In genomic region chr14:105016089-105016846, GRCm38 (mm10) we compare ENCODE assay signal across 11 mouse cellular contexts.
DNase-seq lines count a peak whose midpoint lies in the region; ATAC-seq lines count a peak whose summit lies in the region.
"Had no signal": no experiment of that assay in that cellular context is flagged by ENCODE, and none has a peak within 500 bp of the region (broad histone marks: within the 10 kb centered on the region; RNA-seq: fewer than 3 reads in every experiment).

No protein-coding gene starts in this region.

- no peaks in the 10 kb centered on the region for H3K4me1 ChIP-seq in forebrain, embryonic 14.5 days (ENCODE audit: control insufficient read depth, insufficient read depth, low read length)
- H3K4me1 ChIP-seq in midbrain, embryonic 14.5 days (ENCODE audit: control insufficient read depth, insufficient read depth, low read length), result peaks cover 3% of the 10 kb centered on the region; the same call in 1 of the 2 replicates
- no peaks in the 10 kb centered on the region for H3K4me1 ChIP-seq in heart, embryonic 12.5 days (replicated peaks)

- no peaks in the 10 kb centered on the region for H3K36me3 ChIP-seq in forebrain, embryonic 14.5 days (ENCODE audit: control insufficient read depth, insufficient read depth, low read length)
- no peaks in the 10 kb centered on the region for H3K36me3 ChIP-seq in midbrain, embryonic 14.5 days (ENCODE audit: control insufficient read depth, insufficient read depth, low read length)
- no peaks in the 10 kb centered on the region for H3K36me3 ChIP-seq in heart, embryonic 12.5 days

- H3K4me2 ChIP-seq in forebrain, embryonic 14.5 days (ENCODE audit: low read length), result no peak overlapping the region
- H3K4me2 ChIP-seq in midbrain, embryonic 14.5 days (ENCODE audit: low read length), result peak overlapping the region; percentile 49
- H3K4me2 ChIP-seq in heart, embryonic 12.5 days, result no peak overlapping the region
- H3K4me2 ChIP-seq: lung, embryonic 14.5 days had no signal

- H3K27ac ChIP-seq in forebrain, embryonic 14.5 days (ENCODE audit: low read depth, low read length), result no peak overlapping the region
- 0 out of 2 replicates have a peak overlapping the region, but pooled peaks have one; percentile 3 for H3K27ac ChIP-seq in midbrain, embryonic 14.5 days (replicated peaks; ENCODE audit: low read depth, low read length)
- H3K27ac ChIP-seq in heart, embryonic 12.5 days (ENCODE audit: poor library complexity, severe bottlenecking), result no peak overlapping the region

- H3K4me3 ChIP-seq in forebrain, embryonic 14.5 days (ENCODE audit: low read depth, low read length), result no peak overlapping the region
- no peak overlapping the region for H3K4me3 ChIP-seq in midbrain, embryonic 14.5 days (replicated peaks; ENCODE audit: low read depth, low read length)
- no peak overlapping the region for H3K4me3 ChIP-seq in heart, embryonic 12.5 days

- peak; percentile 5 for DNase-seq in NIH3T3 (ENCODE audit: low read depth)
- DNase-seq in brain, adult 2 months (ENCODE audit: low read depth, low spot score), result peak; percentile 35
- peak; percentile 17 for DNase-seq in forebrain, embryonic 14.5 days (ENCODE audit: low spot score)
- DNase-seq in midbrain, embryonic 14.5 days, result peak; percentile 76
- no peak for DNase-seq in adrenal gland, adult 8-10 months
- DNase-seq in spleen, postnatal 36 days (ENCODE audit: low spot score in 2 of 2), result no peak
- DNase-seq: adrenal gland, postnatal 25 days; gastrocnemius, postnatal 36 days; lung, embryonic 14.5 days; thymus, postnatal 4 days had no signal

- H3K9ac ChIP-seq in forebrain, embryonic 14.5 days (ENCODE audit: low read length), result no peak overlapping the region
- H3K9ac ChIP-seq in midbrain, embryonic 14.5 days (replicated peaks; ENCODE audit: low read length), result no peak overlapping the region
- H3K9ac ChIP-seq in heart, embryonic 12.5 days, result no peak overlapping the region
- H3K9ac ChIP-seq: lung, embryonic 14.5 days had no signal

- WGBS in forebrain, embryonic 14.5 days, result 46% methylated on average over 17 of the region's 17 CpGs
- 17% methylated on average over 17 of the region's 17 CpGs for WGBS in midbrain, embryonic 14.5 days
- WGBS in heart, embryonic 12.5 days, result 57% methylated on average over 17 of the region's 17 CpGs

- no peaks in the 10 kb centered on the region for H3K27me3 ChIP-seq in forebrain, embryonic 14.5 days (replicated peaks; ENCODE audit: control insufficient read depth, insufficient read depth, low read length)
- no peaks in the 10 kb centered on the region for H3K27me3 ChIP-seq in midbrain, embryonic 14.5 days (ENCODE audit: control insufficient read depth, insufficient read depth, low read length)
- H3K27me3 ChIP-seq in heart, embryonic 12.5 days (replicated peaks), result no peaks in the 10 kb centered on the region

- H3K9me3 ChIP-seq in forebrain, embryonic 14.5 days (replicated peaks; ENCODE audit: control insufficient read depth, low read length), result no peaks in the 10 kb centered on the region
- no peaks in the 10 kb centered on the region for H3K9me3 ChIP-seq in midbrain, embryonic 14.5 days (ENCODE audit: control insufficient read depth, low read length)
- 0 out of 2 replicates have a peak, but pooled peaks cover 7% of the 10 kb centered on the region for H3K9me3 ChIP-seq in heart, embryonic 12.5 days (replicated peaks)

- ATAC-seq in forebrain, embryonic 14.5 days, result 0 out of 2 replicates have a peak, but pooled peaks have one; percentile 18
- 0 out of 2 replicates have a peak, but pooled peaks have one; percentile 49 for ATAC-seq in midbrain, embryonic 14.5 days (ENCODE audit: low FRiP score, low TSS enrichment)
- no peak for ATAC-seq in heart, embryonic 12.5 days (ENCODE audit: insufficient number of reproducible peaks, low FRiP score)

Comparison
In these comparisons a context has a peak if more than half of its experiments do, and no peak if none do; other contexts are left out.
1. DNase-seq: peak in NIH3T3 (single experiment), brain, adult 2 months (single experiment), forebrain, embryonic 14.5 days (single experiment) and midbrain, embryonic 14.5 days (single experiment); none in adrenal gland, adult 8-10 months (single experiment) and spleen, postnatal 36 days (0 of 2).